Mouse (Mus musculus) kidney, postnatal 36 days (tissue): Measurements from ENCODE around the gene Xrcc5.

Experiments
- DNase-seq, 2 experiments: peaks; one replicate each; pipeline ENCODE4 v3.0.0; 2021 to 2022; ENCODE audit warnings: mixed read lengths in 2 of 2

The Xrcc5 gene

GRCm38 (mm10) chr1:72400616-72401015 lies 93.4 kb downstream of the Xrcc5 start:
- DNase-seq = no peak

- DNase-seq = no peak
Observed at GRCm38 (mm10) chr1:72401331-72402069, 94.3 kb downstream of the Xrcc5 start.

DNA sequence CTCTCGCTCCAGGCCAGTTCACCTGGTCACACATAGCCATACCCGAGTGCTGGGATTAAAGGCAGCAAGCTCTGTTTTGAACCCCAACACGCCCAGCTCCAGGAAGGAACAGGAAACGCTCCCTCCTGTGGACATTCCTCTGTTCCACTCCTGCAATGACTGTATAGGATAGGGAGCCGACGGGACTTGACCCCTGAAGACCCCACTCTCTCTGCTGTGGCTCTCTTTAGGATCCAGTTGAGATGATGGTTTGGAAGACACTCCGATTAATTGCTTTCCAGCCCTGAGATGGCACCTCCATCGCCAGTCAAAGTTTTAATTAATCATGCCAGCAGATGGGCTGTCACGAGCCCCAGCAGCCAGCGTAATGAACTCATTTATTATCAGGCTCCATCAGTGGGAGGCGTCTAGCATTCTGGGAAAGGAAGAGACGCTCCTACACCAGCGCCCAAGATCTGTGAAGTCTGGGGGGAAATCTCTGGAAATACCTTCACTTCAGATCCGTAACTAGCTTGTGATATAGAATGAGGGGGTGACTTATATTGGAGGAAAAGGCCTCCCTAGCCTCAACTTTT lies 99.4 kb downstream of the Xrcc5 start:
- no peak for DNase-seq

DNA sequence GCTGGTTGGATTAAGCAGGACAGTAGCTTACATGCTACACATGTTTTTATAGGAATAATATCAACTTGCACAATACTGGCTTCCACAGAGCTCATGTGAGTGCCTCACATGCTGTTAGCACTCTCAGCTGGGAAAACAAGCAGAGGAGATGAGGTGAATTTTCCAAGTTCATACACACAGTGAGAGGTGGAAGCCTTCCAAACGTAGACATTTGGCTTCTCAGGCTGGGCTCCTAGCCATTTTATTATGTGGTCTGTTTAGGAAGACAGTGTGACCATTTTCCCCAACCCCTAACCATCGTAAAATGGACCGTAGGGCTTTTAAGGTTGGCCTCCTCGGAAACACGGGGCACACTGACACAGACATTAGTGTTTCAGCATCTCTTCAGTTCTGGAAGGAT lies 102.7 kb downstream of the Xrcc5 start:
- no peak for DNase-seq

GRCm38 (mm10) chr1:72411108-72411507 lies 103.9 kb downstream of the Xrcc5 start:
- no peak for DNase-seq

GRCm38 (mm10) chr1:72413205-72413604 lies 106.0 kb downstream of the Xrcc5 start:
- DNase-seq = no peak

DNA sequence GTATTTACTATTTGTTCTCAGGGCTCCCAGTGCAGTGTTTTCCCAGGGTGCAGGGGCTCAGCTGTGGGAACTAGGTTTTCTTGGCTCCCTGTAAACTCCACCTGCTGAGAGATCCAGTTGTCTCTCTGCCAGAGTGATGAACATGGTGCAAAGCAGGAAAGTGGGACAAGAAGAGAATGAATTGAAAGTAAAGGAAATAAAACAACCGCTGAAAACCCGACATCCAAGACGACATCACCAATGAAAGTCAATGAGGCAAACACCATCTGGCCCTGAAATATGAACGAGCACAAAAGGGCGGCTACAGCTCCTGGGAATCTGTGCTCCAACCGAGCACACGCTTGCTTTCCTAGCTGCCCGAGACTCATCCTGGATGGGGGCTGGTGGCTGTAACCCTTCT lies 106.9 kb downstream of the Xrcc5 start:
- DNase-seq = no peak

GRCm38 (mm10) chr1:72414561-72415253 lies 107.5 kb downstream of the Xrcc5 start:
- no peak for DNase-seq

DNA sequence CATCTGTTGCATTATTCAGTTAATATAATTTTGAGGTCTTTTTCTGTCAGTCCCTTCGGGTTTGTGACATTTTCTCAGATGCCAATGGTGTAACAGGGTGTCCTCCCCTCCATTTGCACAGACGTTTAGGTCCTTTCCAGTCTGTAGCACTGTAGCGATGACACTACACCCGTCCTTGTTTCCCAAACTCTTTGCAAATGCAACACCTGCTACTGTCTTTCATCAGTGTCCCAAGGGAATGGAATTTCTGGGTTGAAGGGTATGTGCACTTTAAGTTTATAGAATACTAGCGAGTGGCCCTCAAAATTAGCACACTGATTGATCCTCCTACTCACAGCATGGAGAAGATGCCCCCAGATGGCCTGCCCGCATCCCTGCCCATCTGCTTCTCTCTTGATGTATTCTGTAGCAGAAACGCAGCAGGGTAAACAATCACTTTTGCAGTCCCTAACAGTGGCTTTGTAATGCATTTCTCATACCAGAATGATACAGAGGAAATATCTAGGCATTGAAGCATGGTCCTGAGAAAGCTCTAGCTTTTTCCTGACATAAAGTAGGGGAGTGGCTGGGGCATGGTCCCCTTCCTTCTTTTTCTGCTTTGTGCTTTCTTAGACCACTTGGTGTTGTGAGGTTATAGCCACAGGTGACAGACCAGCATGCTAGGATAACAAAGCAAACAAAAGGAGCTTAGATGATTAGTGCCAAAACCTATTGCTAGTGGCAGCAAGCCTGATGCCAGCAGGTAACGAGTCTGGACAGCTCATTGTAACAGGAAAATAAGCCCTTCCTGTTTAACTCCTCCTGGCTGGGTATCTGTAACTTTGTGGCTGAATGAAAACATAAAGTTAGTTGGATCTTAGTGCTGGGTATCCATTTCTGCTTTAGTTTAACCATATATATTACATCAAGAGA lies 111.8 kb downstream of the Xrcc5 start:
- no peak for DNase-seq

DNA sequence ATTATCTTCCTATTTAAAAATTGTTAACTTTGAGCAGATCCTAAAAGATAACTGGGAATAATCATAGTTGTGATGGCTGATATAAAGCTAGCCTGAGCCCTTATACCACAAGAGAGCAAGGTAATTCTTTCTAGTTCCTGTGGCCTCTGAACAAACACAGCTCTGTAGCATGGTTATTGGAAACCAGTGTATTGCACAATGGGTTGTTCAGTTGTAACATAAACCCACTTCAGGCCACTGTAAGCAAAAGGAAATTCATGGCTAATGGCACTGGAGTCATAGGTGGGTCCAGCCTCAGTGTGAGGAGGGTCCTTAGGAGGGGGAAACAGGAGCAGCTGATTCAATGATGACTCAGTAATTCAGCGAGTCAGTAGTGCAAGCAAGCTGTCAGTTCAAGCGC lies 113.0 kb downstream of the Xrcc5 start:
- no peak for DNase-seq

DNA sequence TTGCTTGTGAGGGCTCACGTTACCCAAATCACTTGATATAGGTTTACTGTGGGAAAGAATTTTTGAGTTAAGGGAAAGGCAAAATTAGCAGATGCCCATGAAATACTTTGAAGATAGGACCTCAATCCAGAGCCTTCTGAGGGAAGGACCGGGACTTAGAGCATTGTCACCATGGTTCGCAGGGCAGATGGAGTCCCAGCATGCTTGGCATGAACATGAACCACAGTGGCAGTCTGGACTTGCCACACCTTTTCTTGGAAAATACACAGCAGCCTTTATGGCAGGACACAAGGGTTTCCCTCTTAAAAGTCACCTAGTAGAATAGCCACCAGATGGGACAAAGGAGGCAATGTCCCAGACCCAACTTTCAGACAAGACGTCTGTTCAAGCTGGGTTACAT lies 114.9 kb downstream of the Xrcc5 start:
- no peak for DNase-seq

GRCm38 (mm10) chr1:72426456-72426855 lies 119.2 kb downstream of the Xrcc5 start:
- no peak for DNase-seq

- DNase-seq = no peak
Observed at GRCm38 (mm10) chr1:72428526-72428925, 121.3 kb downstream of the Xrcc5 start.

GRCm38 (mm10) chr1:72429107-72429807 lies 122.0 kb downstream of the Xrcc5 start:
- no peak for DNase-seq

- no peak for DNase-seq
Observed at GRCm38 (mm10) chr1:72432579-72432978, 125.4 kb downstream of the Xrcc5 start.

DNA sequence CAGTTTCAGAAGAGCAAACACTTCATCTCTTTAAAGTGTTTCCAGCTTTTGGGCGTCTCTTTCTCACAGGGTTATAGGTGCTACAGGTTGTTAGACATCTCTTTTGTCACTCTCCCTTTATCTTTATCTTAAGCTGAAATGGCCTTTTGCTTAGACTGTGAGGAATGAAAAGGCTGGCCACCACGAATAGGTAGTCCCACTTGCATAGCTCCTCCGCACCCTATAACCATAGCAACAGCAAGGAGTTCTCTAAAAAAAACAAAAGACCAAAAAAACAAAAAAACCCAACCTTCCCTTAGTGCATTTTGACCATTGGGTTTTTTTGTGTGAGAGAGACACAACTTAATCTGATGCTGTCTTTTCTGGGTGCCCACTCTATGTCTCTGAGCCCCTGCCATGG lies 127.3 kb downstream of the Xrcc5 start:
- no peak for DNase-seq

DNA sequence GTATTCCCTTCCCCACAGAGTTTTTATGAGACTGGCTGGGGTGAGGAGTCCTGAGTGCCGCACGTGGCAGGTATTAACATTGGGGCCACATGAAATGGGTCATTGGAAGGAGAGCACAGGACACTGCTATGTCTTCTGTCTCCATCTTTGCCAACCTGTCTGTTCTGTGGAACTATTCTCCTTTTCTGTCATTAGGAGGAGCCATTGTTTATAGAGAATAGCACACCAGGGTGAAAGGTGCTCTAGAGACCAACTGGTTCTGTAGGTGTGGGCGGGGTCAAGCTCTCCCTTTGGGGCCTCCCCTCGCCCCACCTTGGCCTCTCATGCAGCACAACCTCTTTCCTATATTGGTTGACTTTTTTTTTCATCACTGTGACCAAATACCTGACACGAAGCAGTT lies 129.7 kb downstream of the Xrcc5 start:
- DNase-seq = no peak

DNA sequence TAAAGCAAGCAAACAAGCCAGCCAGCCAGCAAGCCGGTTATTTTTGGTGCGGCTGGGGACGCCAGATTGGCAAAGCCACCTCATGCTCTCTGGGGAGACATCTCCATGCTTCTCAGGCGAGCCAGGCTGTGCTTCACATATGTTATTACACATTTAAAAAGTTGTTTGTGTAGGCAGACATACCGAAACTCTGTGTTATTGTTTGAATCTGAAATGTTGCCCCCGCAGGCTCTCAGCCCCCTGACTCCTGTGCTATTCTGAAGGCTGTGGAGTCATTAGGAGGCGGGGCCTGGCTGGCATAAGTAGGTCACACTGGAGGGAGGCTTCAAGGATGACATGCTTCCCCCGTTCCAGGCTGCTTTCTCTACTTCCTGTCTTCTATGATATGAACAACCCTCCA lies 131.9 kb downstream of the Xrcc5 start:
- DNase-seq = no peak

- no peak for DNase-seq
Observed at GRCm38 (mm10) chr1:72442747-72443146, 135.5 kb downstream of the Xrcc5 start.
